Mouse (Mus musculus): ENCODE results near the gene 1600002K03Rik.

- TF ChIP-seq CTCF (IDR thresholded peaks at IDR 0.05; ENCODE audit: low read depth, low read length), result no peak
- no peak for TF ChIP-seq POLR2A (IDR thresholded peaks at IDR 0.05; ENCODE audit: extremely low read depth, insufficient read depth, low read length)
These were observed 35.5 kb downstream of the 1600002K03Rik start for GRCm38 (mm10) chr10:80208248-80208647.

All from liver, adult 2 months (tissue).